Mouse (Mus musculus) spleen, adult 2 months (tissue): ENCODE results near the gene BC030870. TPM values are rescaled to one million over a fixed set of nuclear protein-coding genes. Genes with fewer than 3 reads are reported as not detected.

Experiments
- DNase-seq, 2 experiments: peaks; one replicate each; pipeline versions ENCODE4 v3.0.0 to v3.0.0-alpha.2; 2012 to 2021; ENCODE audit warnings: low spot score in 2 of 2, low read depth in 1 of 2
- H3K27ac ChIP-seq: fragments of 200-500 bp; 2 replicates; pipeline ENCODE4 v1.5.1; 2012; ENCODE audit warnings: low read length, inconsistent platforms; ENCODE audit not compliant: insufficient read depth
- H3K27me3 ChIP-seq: fragments of 200-500 bp; 2 replicates; pipeline ENCODE4 v1.6.1; 2012; ENCODE audit warnings: mild to moderate bottlenecking, moderate library complexity, low read length, inconsistent platforms; ENCODE audit not compliant: control insufficient read depth, insufficient read depth
- H3K36me3 ChIP-seq: fragments of 200-500 bp; 2 replicates; pipeline ENCODE4 v1.6.1; 2012; ENCODE audit warnings: mild to moderate bottlenecking, low read length, inconsistent platforms; ENCODE audit not compliant: control insufficient read depth, insufficient read depth
- H3K4me1 ChIP-seq: fragments of 200-500 bp; 2 replicates; pipeline ENCODE4 v1.6.1; 2011; ENCODE audit warnings: inconsistent platforms; ENCODE audit not compliant: control insufficient read depth, insufficient read depth, insufficient read length
- H3K4me3 ChIP-seq: fragments of 200-500 bp; 2 replicates; pipeline ENCODE4 v1.5.1; 2011; ENCODE audit warnings: mild to moderate bottlenecking, inconsistent platforms; ENCODE audit not compliant: insufficient read depth, insufficient read length; ENCODE audit errors: extremely low read depth
- CTCF ChIP-seq: fragments of 200-500 bp; IDR thresholded peaks from 2 replicates; pipeline ENCODE4 v1.5.1; 2011; ENCODE audit warnings: mild to moderate bottlenecking, inconsistent platforms; ENCODE audit not compliant: insufficient read depth, insufficient read length, insufficient replicate concordance; ENCODE audit errors: extremely low read depth
- POLR2A ChIP-seq: fragments of 200-500 bp; IDR thresholded peaks from 2 replicates; pipeline ENCODE4 v1.6.1; 2011; ENCODE audit warnings: low read depth, low read length, inconsistent platforms
- WGBS: fragments of 180-500 bp; shearing (Covaris S2); methylation state at CpG from one replicate; pipeline ENCODE4 v1.1.7; 2018; 5-methylcytosine and 5-hydroxymethylcytosine counted together
- polyA plus RNA-seq: library from polyadenylated mRNA; depleted of rRNA; stranded (reverse); fragments of >200 nt; gene quantifications from 2 replicates; pipeline ENCODE4 v1.2.3, GENCODE M21; 2012

BC030870 gene
- polyA plus RNA-seq, 1 experiment: not detected

DNA sequence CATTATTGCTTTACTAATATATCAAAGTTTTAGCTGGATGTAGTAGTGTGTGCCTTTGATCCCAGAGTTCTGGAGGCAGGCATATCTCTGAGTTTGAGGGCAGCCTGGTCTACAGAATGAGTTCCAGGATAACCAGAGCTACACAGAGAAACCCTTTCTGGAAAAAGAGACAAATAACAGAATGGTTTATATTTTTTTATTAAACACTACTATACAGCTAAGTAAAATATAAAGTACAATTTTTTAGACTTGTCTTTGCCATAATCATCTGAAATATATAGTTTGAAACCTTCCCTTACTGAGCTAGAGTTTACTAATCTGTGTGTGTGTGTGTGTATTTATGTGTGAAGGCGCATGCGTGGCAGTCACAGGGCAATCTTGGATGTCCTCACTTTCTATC is 54.6 kb downstream of the BC030870 start, which contains the start of gene Gm10663:
Gene Gm10663 (plus strand): TSS at position 301 of the 400 bp plus-strand sequence.
- no peak within 1 kb of the TSS for H3K4me3 ChIP-seq
- H3K27ac ChIP-seq: no peak within 1 kb of the TSS
- no peaks in the 10 kb centered on the region for H3K4me1 ChIP-seq
- DNase-seq: no peak
- TF ChIP-seq POLR2A: no peak
- no peak for TF ChIP-seq CTCF
- WGBS: 94% methylated on average over 2 of the region's 2 CpGs
- no peaks in the 10 kb centered on the region for H3K36me3 ChIP-seq
- H3K27me3 ChIP-seq: no peaks in the 10 kb centered on the region

DNA sequence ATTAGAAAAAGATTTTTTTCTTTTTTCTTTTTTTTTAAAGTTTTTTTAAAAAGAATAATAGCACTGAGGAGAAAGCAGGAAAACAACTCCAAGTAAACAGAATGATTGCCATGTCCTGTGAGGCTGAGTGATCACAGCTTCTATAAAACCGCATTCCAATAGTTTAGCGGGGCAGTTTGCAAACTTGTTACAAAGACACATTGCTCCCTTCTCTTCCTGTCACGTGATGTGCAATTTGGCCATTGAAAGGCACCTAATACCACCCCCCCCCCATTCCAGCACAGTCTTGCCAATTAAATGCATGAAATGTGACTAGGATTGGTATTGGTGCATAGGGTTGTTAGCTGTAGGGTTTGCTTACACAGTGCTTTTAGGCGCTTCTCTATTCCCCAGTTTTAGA is 58.4 kb downstream of the BC030870 start:
- whole genome bisulfite sequencing: 62% methylated on average over 4 of the region's 4 CpGs
- Histone ChIP-seq H3K4me3 (no peak overlapping the region), H3K4me1 (no peaks in the 10 kb centered on the region), H3K27me3 (no peaks in the 10 kb centered on the region), H3K36me3 (no peaks in the 10 kb centered on the region), H3K27ac (no peak overlapping the region)
- DNase-seq: no peak
- no peak for TF ChIP-seq CTCF
- no peak for TF ChIP-seq POLR2A

DNA sequence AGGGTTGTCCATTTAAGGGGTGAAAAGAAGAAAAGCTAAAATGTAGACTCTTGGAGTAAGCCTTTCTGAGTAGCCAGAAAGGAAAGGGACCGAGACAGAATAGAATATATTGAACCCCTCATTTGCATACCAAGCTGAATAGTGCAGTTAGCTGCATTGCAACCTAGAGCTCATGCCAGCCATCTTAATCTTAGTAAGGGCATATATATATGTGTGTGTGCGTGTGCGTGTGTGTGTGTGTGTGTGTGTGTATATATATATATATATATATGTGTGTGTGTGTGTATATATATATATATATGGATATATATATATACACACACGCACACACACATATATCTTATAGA is 60.9 kb downstream of the BC030870 start:
- no peaks in the 10 kb centered on the region for H3K27me3 ChIP-seq
- 84% methylated on average over 4 of the region's 4 CpGs for WGBS
- H3K4me3 ChIP-seq: no peak overlapping the region
- TF ChIP-seq CTCF: no peak
- TF ChIP-seq POLR2A: no peak
- no peak overlapping the region for H3K27ac ChIP-seq
- DNase-seq: no peak
- H3K4me1 ChIP-seq: no peaks in the 10 kb centered on the region
- no peaks in the 10 kb centered on the region for H3K36me3 ChIP-seq

DNA sequence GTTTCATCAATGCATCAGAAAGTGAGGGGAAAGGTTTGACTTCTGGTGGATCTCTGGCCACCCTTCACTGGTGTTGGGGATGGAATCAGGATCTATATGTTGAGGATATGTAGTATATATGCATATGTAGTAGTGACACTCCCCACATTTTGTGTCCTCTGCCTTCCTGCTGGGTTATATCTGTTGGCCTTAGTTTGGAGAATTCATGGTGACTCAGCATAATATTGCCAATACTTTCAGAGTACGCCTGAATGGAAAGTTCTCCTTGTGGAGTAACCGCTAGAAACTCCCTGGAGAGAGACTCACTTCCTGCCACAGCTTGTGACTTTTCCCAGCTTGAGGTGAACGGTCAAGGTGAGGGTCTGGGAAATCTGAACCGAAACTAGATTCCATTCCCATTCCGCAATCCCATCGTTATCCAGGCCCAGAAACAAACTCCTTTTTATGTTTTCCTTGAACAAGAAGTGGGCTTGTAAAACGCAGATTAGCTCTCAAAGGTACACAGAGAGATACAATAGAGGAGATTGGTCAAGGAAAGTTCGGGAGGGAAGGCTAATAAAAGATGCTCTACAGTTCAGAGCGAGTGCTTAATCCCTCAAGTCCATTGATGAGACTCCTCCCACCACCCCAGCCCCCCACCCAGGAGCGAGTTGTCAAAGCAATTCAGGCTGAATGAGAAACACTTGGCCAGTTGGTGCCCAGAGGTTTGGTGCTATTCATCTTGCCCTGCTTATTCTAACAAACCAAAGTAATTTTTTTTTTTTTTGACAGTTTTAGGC is 61.5 kb downstream of the BC030870 start:
- WGBS: 64% methylated on average over 10 of the region's 10 CpGs

DNA sequence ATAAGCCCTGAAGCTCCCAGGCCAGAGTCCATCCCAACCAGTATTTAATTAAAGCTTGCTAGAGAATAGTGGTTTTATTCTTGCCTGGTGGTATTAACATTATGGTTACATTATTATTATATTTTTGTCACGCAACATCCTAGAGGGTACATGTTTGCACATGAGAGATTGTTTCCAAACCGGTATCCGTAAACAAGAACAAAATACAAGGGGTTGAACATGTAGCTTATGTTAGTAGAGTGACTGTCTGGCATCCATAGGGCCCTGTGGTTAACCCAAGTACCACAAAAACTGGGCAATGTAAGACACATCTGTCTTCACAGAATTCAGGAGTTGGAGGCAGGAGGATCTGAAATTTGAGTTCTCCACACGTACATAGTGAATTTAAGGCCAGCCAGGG is 62.3 kb downstream of the BC030870 start:
- no peaks in the 10 kb centered on the region for H3K27me3 ChIP-seq
- H3K4me1 ChIP-seq: no peaks in the 10 kb centered on the region
- H3K27ac ChIP-seq: no peak overlapping the region
- 95% methylated on average over 4 of the region's 4 CpGs for WGBS
- no peaks in the 10 kb centered on the region for H3K36me3 ChIP-seq
- no peak for TF ChIP-seq POLR2A
- no peak for TF ChIP-seq CTCF
- no peak overlapping the region for H3K4me3 ChIP-seq
- no peak for DNase-seq

More for the DNA sequence above, 61.5 kb downstream of the BC030870 start:
- Histone ChIP-seq H3K4me1 (no peaks in the 10 kb centered on the region), H3K27ac (no peak overlapping the region), H3K27me3 (no peaks in the 10 kb centered on the region), H3K36me3 (no peaks in the 10 kb centered on the region), H3K4me3 (no peak overlapping the region)
- TF ChIP-seq POLR2A: no peak
- no peak for TF ChIP-seq CTCF
- no peak for DNase-seq

DNA sequence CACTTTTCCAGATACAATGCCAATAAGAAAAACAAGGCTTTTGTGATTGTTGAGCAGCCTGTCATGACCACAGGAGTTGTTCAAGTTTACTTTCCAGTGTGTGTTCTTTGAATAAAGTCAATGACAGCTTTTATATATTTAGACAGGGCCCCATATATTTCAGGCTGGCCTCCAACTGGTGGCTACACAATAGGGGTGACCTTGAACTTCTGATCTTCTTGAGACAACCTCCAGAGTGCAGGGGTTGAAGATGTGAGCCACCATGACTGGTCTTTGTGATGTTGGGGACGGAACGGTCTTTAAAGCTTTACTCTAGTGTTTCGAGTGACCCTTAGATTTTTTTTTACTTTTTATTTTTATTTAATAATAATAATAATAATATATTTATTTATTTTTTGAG is 63.7 kb downstream of the BC030870 start:
- no peaks in the 10 kb centered on the region for H3K36me3 ChIP-seq
- 91% methylated on average over 3 of the region's 3 CpGs for WGBS
- no peak overlapping the region for H3K4me3 ChIP-seq
- no peaks in the 10 kb centered on the region for H3K27me3 ChIP-seq
- no peak for DNase-seq
- TF ChIP-seq CTCF: no peak
- no peak for TF ChIP-seq POLR2A
- no peaks in the 10 kb centered on the region for H3K4me1 ChIP-seq
- H3K27ac ChIP-seq: no peak overlapping the region

GRCm38 (mm10) chr8:65064071-65064470 is 65.3 kb downstream of the BC030870 start:
- WGBS: 66% methylated on average over 2 of the region's 2 CpGs
- TF ChIP-seq CTCF (no peak), POLR2A (no peak)
- Histone ChIP-seq H3K4me1 (no peaks in the 10 kb centered on the region), H3K27me3 (no peaks in the 10 kb centered on the region), H3K4me3 (no peak overlapping the region), H3K36me3 (no peaks in the 10 kb centered on the region), H3K27ac (no peak overlapping the region)
- no peak for DNase-seq
